Mouse (Mus musculus) intestine, embryonic 15.5 days (tissue): ENCODE data around the gene Sars2. TPM values are rescaled to one million over a fixed set of nuclear protein-coding genes. Genes with fewer than 3 reads are reported as not detected.
"Not testable (repeated sequence)": the region's sequence is repeated elsewhere in the genome, so short reads cannot be mapped to it uniquely, and the experiment has no call there.

Experiments
- ATAC-seq: fragments of 200-750 bp; cut with Nextera tagmentation; 2 replicates; pipeline ENCODE4 v1.8.0; 2017; ENCODE audit warnings: moderate TSS enrichment, moderate library complexity
- H3K27ac ChIP-seq: fragments of 300-500 bp; sonication (generic); 2 replicates; pipeline ENCODE4 v1.5.1; 2015; ENCODE audit warnings: mild to moderate bottlenecking, inconsistent platforms
- H3K27me3 ChIP-seq: fragments of 300-500 bp; sonication (generic); replicated peaks from 2 replicates; pipeline ENCODE4 v1.6.1; 2015; ENCODE audit warnings: inconsistent platforms
- H3K36me3 ChIP-seq: fragments of 300-500 bp; sonication (generic); 2 replicates; pipeline ENCODE4 v1.6.1; 2015; ENCODE audit warnings: inconsistent platforms
- H3K4me1 ChIP-seq: fragments of 300-500 bp; sonication (generic); replicated peaks from 2 replicates; pipeline ENCODE4 v1.6.1; 2015; ENCODE audit warnings: inconsistent platforms
- H3K4me2 ChIP-seq: fragments of 300-500 bp; sonication (generic); replicated peaks from 2 replicates; pipeline ENCODE4 v1.6.1; 2015; ENCODE audit warnings: mild to moderate bottlenecking, inconsistent platforms
- H3K4me3 ChIP-seq: fragments of 300-500 bp; sonication (generic); replicated peaks from 2 replicates; pipeline ENCODE4 v1.5.1; 2015; ENCODE audit warnings: inconsistent platforms
- H3K9ac ChIP-seq: fragments of 300-500 bp; sonication (generic); 2 replicates; pipeline ENCODE4 v1.6.1; 2015; ENCODE audit warnings: inconsistent platforms
- H3K9me3 ChIP-seq: fragments of 300-500 bp; sonication (generic); 2 replicates; pipeline ENCODE4 v1.6.1; 2016; ENCODE audit warnings: inconsistent platforms
- WGBS: fragments of 180-500 bp; shearing (Covaris S2); methylation state at CpG from one replicate; pipeline ENCODE4 v1.1.7; 2015; 5-methylcytosine and 5-hydroxymethylcytosine counted together
- polyA plus RNA-seq: library from polyadenylated mRNA; unstranded; fragments of >200 nt; fragmentation: Nextera tagmentation; extraction: Ambion mirVana; gene quantifications from 2 replicates; pipeline ENCODE4 v1.2.1, GENCODE M21; 2015

The Sars2 gene
- polyA plus RNA-seq, result 22.6 and 25.1 TPM in 2 replicates

GRCm38 (mm10) chr7:28741709-28742438 lies at the start of gene Sars2, which contains the start of gene Mrps12:
Sars2 (plus strand) TSS chr7:28741992.
Mrps12 (minus strand) TSS chr7:28741820.
- H3K9me3 ChIP-seq, result no peaks in the 10 kb centered on the region
- peaks cover 4% of the 10 kb centered on the region for H3K36me3 ChIP-seq
- ATAC-seq, result peak; percentile 98
- H3K4me2 ChIP-seq, result peak within 1 kb of the TSS; percentile 73
- WGBS, result under 1% methylated on average over 39 of the region's 39 CpGs
- H3K4me1 ChIP-seq, result 0 out of 2 replicates have a peak, but pooled peaks cover 4% of the 10 kb centered on the region
- peak within 1 kb of the TSS; percentile 61 for H3K27ac ChIP-seq
- peak within 1 kb of the TSS; percentile 61 for H3K9ac ChIP-seq
- peak within 1 kb of the TSS; percentile 51 for H3K4me3 ChIP-seq
- H3K27me3 ChIP-seq, result no peaks in the 10 kb centered on the region

GRCm38 (mm10) chr7:28692545-28693320 lies 49.1 kb upstream of the Sars2 start, which contains the start of gene Fbxo27:
Fbxo27 (plus strand) TSS chr7:28692849.
- ATAC-seq, result no peak
- no peaks in the 10 kb centered on the region for H3K9me3 ChIP-seq
- H3K4me3 ChIP-seq, result peak within 1 kb of the TSS; percentile 50
- WGBS, result 46% methylated on average over 27 of the region's 30 CpGs
- peak within 1 kb of the TSS; percentile 39 for H3K9ac ChIP-seq
- H3K36me3 ChIP-seq, result no peaks in the 10 kb centered on the region
- peaks cover 13% of the 10 kb centered on the region for H3K27me3 ChIP-seq
- peaks cover 5% of the 10 kb centered on the region; the same call in 1 of the 2 replicates for H3K4me1 ChIP-seq
- H3K4me2 ChIP-seq, result peak within 1 kb of the TSS; percentile 96
- H3K27ac ChIP-seq, result no peak within 1 kb of the TSS

DNA sequence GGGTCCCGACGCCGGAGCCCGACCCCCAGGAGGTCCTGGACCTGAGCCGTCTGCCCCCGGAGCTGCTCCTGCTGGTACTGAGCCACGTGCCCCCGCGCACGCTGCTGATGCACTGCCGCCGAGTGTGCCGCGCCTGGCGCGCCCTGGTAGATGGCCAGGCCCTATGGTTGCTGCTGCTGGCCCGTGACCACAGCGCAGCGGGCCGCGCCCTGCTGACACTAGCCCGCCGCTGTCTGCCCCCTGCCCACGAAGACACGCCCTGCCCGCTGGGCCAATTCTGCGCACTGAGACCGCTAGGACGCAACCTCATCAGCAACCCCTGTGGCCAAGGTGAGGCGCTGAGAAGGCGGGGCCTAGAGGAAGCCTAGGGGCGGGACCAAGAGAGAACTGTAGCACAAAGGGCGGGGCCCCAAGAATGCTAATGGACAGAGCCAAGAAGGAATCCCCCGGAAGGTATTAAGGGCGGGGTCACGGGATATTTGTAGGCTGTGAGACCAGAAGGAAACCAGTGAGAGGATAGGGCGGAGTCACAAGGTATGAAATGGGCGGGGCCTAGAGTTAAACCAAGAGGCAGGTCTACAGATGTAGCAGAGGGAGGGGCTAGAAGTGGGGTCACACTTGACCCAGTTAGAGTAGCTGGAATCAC lies 48.3 kb upstream of the Sars2 start:
- H3K36me3 ChIP-seq, result no peaks in the 10 kb centered on the region
- ATAC-seq, result peak; percentile 95
- H3K27me3 ChIP-seq, result peaks cover 13% of the 10 kb centered on the region
- H3K4me1 ChIP-seq, result peaks cover 5% of the 10 kb centered on the region; the same call in 1 of the 2 replicates
- peak overlapping the region; percentile 39 for H3K9ac ChIP-seq
- H3K9me3 ChIP-seq, result no peaks in the 10 kb centered on the region
- peak overlapping the region; percentile 96 for H3K4me2 ChIP-seq
- H3K27ac ChIP-seq, result no peak overlapping the region
- H3K4me3 ChIP-seq, result peak overlapping the region; percentile 50
- WGBS, result under 1% methylated on average over 38 of the region's 38 CpGs

DNA sequence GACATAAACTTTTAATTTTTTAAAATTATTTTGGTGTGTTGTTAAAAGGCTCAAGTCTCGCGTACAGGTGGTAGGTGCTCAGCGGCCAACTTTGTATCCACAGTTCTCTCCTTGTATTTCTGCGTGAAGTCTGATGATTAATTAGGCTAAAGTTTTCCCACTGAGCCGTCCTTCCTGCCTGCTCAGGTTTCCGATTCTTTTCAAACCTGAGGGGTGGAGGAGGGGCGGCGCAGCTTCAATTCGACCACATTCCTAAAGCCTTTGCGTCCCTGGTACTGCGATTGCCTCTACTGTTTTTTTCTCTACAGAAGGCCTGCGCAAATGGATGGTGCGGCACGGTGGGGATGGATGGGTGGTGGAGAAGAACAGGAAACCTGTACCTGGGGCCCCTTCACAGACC lies 47.4 kb upstream of the Sars2 start:
- H3K4me2 ChIP-seq, result no peak overlapping the region; the same call in 1 of the 2 replicates
- H3K36me3 ChIP-seq, result no peaks in the 10 kb centered on the region
- H3K9me3 ChIP-seq, result no peaks in the 10 kb centered on the region
- no peak for ATAC-seq
- peaks cover 5% of the 10 kb centered on the region; the same call in 1 of the 2 replicates for H3K4me1 ChIP-seq
- H3K27me3 ChIP-seq, result peaks cover 13% of the 10 kb centered on the region
- no peak overlapping the region for H3K4me3 ChIP-seq
- no peak overlapping the region for H3K9ac ChIP-seq
- 10% methylated on average over 14 of the region's 14 CpGs for WGBS
- H3K27ac ChIP-seq, result no peak overlapping the region

DNA sequence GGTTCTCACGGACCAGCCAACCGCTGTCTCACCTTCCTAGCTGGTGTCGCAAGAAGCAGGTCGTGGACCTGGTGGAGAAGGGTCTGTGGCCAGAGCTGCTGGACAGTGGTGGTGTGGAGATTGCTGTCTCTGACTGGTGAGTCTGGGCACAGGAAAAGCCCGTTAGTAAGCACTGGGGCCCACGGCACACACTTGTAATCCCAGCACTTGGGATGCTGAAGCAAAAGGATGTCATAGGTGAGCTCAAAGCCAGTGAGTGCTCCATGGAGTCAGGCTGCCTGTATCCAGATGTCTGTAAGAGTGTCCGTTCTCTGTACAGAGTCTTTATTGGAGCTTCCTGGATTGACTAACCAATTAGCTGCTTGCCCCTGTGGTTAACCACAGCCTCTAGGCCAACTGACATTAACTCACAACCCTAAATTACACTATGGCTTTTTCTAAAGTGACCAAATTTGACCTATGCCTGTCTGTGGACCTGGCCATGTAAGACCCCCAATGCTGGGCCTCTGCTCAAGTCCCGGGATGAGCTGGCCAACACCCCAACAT lies 46.8 kb upstream of the Sars2 start:
- ATAC-seq, result no peak
- H3K4me3 ChIP-seq, result no peak overlapping the region
- H3K4me2 ChIP-seq, result no peak overlapping the region
- peaks cover 13% of the 10 kb centered on the region for H3K27me3 ChIP-seq
- no peaks in the 10 kb centered on the region for H3K9me3 ChIP-seq
- no peaks in the 10 kb centered on the region for H3K36me3 ChIP-seq
- 60% methylated on average over 8 of the region's 8 CpGs for WGBS
- no peak overlapping the region for H3K27ac ChIP-seq
- no peak overlapping the region for H3K9ac ChIP-seq
- H3K4me1 ChIP-seq, result peaks cover 5% of the 10 kb centered on the region; the same call in 1 of the 2 replicates

GRCm38 (mm10) chr7:28697277-28697676 lies 44.5 kb upstream of the Sars2 start:
- Histone ChIP-seq H3K36me3 (no peaks in the 10 kb centered on the region), H3K4me1 (peaks cover 5% of the 10 kb centered on the region; the same call in 1 of the 2 replicates), H3K9me3 (no peaks in the 10 kb centered on the region), H3K27me3 (peaks cover 13% of the 10 kb centered on the region), H3K27ac (no peak overlapping the region), H3K4me3 (no peak overlapping the region), H3K4me2 (no peak overlapping the region), H3K9ac (no peak overlapping the region)
- ATAC-seq, result no peak
- 85% methylated on average over 11 of the region's 11 CpGs for WGBS

GRCm38 (mm10) chr7:28700269-28700668 lies 41.5 kb upstream of the Sars2 start:
- no peak overlapping the region for H3K4me2 ChIP-seq
- H3K9ac ChIP-seq, result no peak overlapping the region
- 96% methylated on average over 4 of the region's 4 CpGs for WGBS
- H3K4me1 ChIP-seq, result no peaks in the 10 kb centered on the region
- H3K4me3 ChIP-seq, result no peak overlapping the region
- no peaks in the 10 kb centered on the region for H3K9me3 ChIP-seq
- no peak overlapping the region for H3K27ac ChIP-seq
- no peaks in the 10 kb centered on the region for H3K36me3 ChIP-seq
- ATAC-seq, result no peak
- H3K27me3 ChIP-seq, result no peaks in the 10 kb centered on the region

GRCm38 (mm10) chr7:28701306-28701705 lies 40.5 kb upstream of the Sars2 start:
- not testable (repeated sequence) for H3K9me3 ChIP-seq, H3K4me1 ChIP-seq, H3K27ac ChIP-seq, H3K9ac ChIP-seq, H3K4me3 ChIP-seq, H3K36me3 ChIP-seq, H3K4me2 ChIP-seq, ATAC-seq, H3K27me3 ChIP-seq
- 95% methylated on average over 12 of the region's 12 CpGs for WGBS

DNA sequence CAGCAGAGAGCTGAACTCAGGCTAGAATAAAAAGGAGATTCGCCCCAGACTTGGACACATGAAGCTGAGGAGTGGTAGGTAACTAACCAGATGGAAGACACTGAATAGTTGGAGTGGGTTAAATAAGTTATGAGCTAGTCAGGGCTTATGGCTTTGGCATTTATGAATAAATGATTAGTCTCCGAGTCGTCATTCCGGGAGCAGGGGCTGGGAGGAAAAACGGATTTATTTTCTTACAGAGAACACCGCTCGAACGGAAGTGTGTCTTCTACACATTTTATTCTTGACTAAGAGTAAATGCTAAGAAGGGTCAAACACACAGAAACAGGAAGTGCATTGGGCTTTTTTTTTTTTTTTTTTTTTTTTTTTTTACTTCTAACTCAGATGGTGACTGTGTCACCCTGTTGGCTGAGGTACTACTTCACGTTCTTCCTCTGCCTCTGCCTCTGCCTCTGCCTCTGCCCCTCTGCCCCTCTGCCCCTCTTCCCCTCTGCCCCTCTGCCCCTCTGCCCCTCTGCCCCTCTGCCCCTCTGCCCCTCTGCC lies 39.1 kb upstream of the Sars2 start:
- Histone ChIP-seq H3K27me3 (no peaks in the 10 kb centered on the region), H3K9me3 (no peaks in the 10 kb centered on the region), H3K4me3 (no peak overlapping the region), H3K27ac (no peak overlapping the region), H3K9ac (no peak overlapping the region), H3K36me3 (no peaks in the 10 kb centered on the region), H3K4me2 (no peak overlapping the region), H3K4me1 (no peaks in the 10 kb centered on the region)
- 63% methylated on average over 9 of the region's 9 CpGs for WGBS
- no peak for ATAC-seq

DNA sequence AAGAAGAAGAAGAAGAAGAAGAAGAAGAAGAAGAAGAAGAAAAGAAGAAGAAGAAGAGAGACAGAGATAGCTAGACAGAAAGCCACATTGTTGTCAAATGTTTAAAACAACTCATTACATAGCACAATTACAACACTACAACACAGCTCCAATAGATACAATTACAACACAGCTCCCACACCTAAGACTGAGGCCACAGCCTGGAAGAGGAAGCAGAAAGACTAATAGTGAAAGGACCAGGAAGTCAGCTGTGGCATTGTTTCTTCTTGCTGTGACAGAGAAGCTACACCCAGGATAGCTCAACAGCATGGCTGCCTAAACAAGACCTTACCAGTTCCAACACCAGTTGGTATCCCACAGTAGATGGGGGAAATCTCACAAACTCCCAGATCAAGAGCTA lies 32.3 kb upstream of the Sars2 start:
- no peaks in the 10 kb centered on the region for H3K9me3 ChIP-seq
- no peak for ATAC-seq
- no peaks in the 10 kb centered on the region for H3K4me1 ChIP-seq
- H3K27ac ChIP-seq, result no peak overlapping the region
- no peaks in the 10 kb centered on the region for H3K36me3 ChIP-seq
- H3K9ac ChIP-seq, result no peak overlapping the region
- H3K27me3 ChIP-seq, result no peaks in the 10 kb centered on the region
- no peak overlapping the region for H3K4me2 ChIP-seq
- no peak overlapping the region for H3K4me3 ChIP-seq

DNA sequence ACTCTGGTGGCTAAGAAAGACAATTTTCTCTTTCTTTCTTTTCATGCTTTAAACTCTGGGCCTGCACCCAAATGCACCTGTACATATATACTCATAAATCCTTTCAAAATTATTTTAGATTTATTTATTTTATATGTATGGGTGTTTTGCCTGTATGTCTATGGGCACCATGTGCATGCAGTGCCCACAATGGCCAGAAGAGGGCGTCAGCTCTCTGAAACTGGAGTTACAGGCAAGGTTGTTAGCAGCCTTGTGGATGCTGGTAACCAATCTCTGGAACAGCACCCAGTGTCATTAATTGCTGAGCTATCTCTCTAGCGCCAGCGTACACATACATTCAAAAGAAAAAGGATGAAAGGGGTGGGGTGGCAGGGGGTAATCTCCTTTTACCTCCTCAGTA lies 30.8 kb upstream of the Sars2 start:
- Histone ChIP-seq H3K36me3 (no peaks in the 10 kb centered on the region), H3K9me3 (no peaks in the 10 kb centered on the region), H3K4me2 (no peak overlapping the region), H3K4me3 (no peak overlapping the region), H3K9ac (no peak overlapping the region), H3K27ac (no peak overlapping the region), H3K4me1 (no peaks in the 10 kb centered on the region), H3K27me3 (no peaks in the 10 kb centered on the region)
- 69% methylated on average over 3 of the region's 3 CpGs for WGBS
- no peak for ATAC-seq

GRCm38 (mm10) chr7:28714667-28715066 lies 27.1 kb upstream of the Sars2 start:
- H3K27me3 ChIP-seq, result no peaks in the 10 kb centered on the region
- H3K27ac ChIP-seq, result no peak overlapping the region
- H3K4me1 ChIP-seq, result 0 out of 2 replicates have a peak, but pooled peaks cover 2% of the 10 kb centered on the region
- 74% methylated on average over 5 of the region's 5 CpGs for WGBS
- H3K4me2 ChIP-seq, result no peak overlapping the region
- no peak overlapping the region for H3K4me3 ChIP-seq
- no peaks in the 10 kb centered on the region for H3K9me3 ChIP-seq
- no peaks in the 10 kb centered on the region for H3K36me3 ChIP-seq
- ATAC-seq, result no peak
- H3K9ac ChIP-seq, result no peak overlapping the region
